Comparison of ENCODE assay signal across 19 mouse cellular contexts in the genomic region with DNA sequence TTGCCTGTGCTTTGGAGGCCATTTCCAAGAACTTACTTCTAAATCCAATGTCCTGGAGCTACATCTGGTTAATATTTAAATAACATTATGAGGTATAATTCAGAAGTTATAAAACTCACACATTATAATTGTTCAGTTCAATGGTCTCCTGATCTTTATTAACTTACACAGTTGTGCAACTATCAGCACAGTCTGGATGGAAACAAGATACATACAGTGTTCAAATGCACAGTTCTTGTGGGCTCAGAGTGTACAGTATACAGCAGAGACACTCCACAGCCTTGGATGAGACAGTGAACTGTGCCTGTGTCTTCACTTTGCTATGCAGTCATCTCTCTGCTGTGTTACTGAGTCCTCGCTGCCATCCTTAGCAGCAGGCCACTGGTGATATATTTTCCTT.
"Had no signal": no experiment of that assay in that cellular context is flagged by ENCODE, and none has a peak within 500 bp of the region (broad histone marks: within the 10 kb centered on the region; RNA-seq: fewer than 3 reads in every experiment).

No protein-coding gene starts in this region.

- DNase-seq: lung, adult 18-20 months; lung, embryonic 14.5 days; lung, postnatal 10 days; lung, postnatal 4 days; midbrain, embryonic 14.5 days; right cerebral cortex, adult 18-20 months; right cerebral cortex, postnatal 25 days; right cerebral cortex, postnatal 4 days; thymus, adult 2 months; thymus, postnatal 25 days; thymus, postnatal 4 days had no signal

- H3K4me3 ChIP-seq: midbrain, embryonic 10.5 days; midbrain, embryonic 12.5 days; myocyte; neural tube, embryonic 13.5 days; neural tube, embryonic 15.5 days; stomach, embryonic 15.5 days had no signal

- H3K9ac ChIP-seq: lung, embryonic 14.5 days; midbrain, embryonic 12.5 days; neural tube, embryonic 13.5 days; neural tube, embryonic 15.5 days; stomach, embryonic 15.5 days had no signal

- H3K27ac ChIP-seq: midbrain, embryonic 12.5 days; neural tube, embryonic 13.5 days; neural tube, embryonic 15.5 days; stomach, embryonic 15.5 days; stomach, postnatal 0 days had no signal

- ATAC-seq: midbrain, embryonic 16.5 days had no signal

- H3K27me3 ChIP-seq: midbrain, embryonic 12.5 days; neural tube, embryonic 13.5 days; neural tube, embryonic 15.5 days; stomach, embryonic 15.5 days had no signal

- H3K4me2 ChIP-seq: lung, embryonic 14.5 days; midbrain, embryonic 12.5 days; neural tube, embryonic 13.5 days; neural tube, embryonic 15.5 days; stomach, embryonic 15.5 days had no signal

- H3K4me1 ChIP-seq: neural tube, embryonic 15.5 days; stomach, embryonic 15.5 days had no signal

- H3K36me3 ChIP-seq: midbrain, embryonic 10.5 days; midbrain, embryonic 12.5 days; neural tube, embryonic 13.5 days; neural tube, embryonic 15.5 days; stomach, embryonic 15.5 days had no signal

- H3K9me3 ChIP-seq: midbrain, embryonic 10.5 days; midbrain, embryonic 12.5 days; neural tube, embryonic 13.5 days; neural tube, embryonic 15.5 days; stomach, embryonic 15.5 days had no signal
